ENCODE assay signal across 9 mouse cellular contexts in the genomic region with DNA sequence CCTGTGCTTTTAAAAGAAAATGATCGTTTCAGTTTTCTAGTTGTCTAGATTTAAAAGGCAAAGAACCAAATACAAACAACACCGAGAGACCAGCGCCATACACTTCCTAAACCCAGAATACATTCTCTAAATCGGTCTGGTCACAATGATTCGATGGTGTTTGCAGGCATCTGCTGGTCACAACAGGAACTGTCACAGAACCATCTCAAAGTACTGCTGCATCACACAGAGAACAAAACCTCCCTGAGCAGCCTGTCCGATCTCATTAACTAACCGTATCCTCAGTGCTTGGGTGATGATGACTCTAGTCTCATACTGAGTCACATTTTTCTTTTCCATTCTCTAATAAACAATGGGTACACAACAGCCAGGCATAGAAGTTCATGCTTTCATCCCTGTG. TPM values are rescaled to one million over a fixed set of nuclear protein-coding genes. Genes with fewer than 3 reads are reported as not detected.
DNase-seq lines count a peak whose midpoint lies in the region; ATAC-seq and TF ChIP-seq lines count a peak whose summit lies in the region.
"Had no signal": no experiment of that assay in that cellular context is flagged by ENCODE, and none has a peak within 500 bp of the region (broad histone marks: within the 10 kb centered on the region; RNA-seq: fewer than 3 reads in every experiment).

No protein-coding gene starts in this region.

- peak; percentile 43 for TF ChIP-seq CTCF in gastrocnemius, adult 2 months (IDR thresholded peaks at IDR 0.05)

- DNase-seq in gastrocnemius, adult 2 months: no peak
- DNase-seq in gastrocnemius, postnatal 10 days: no peak
- DNase-seq in ES-CJ7 (ENCODE audit: low read depth, low spot score): peak; percentile 14
- DNase-seq in embryo, embryonic 11.5 days (ENCODE audit: low read depth, low spot score): peak; percentile 13
- peak; percentile 34 for DNase-seq in kidney, postnatal 10 days
- DNase-seq in right cerebral cortex, postnatal 36 days (ENCODE audit: low spot score in 2 of 2): peak; percentile 54 to 57
- no peak for DNase-seq in adipocyte (ENCODE audit: low spot score)

- H3K4me3 ChIP-seq in gastrocnemius, adult 2 months: no peak overlapping the region
- H3K4me3 ChIP-seq: myocyte had no signal

- ATAC-seq in megakaryocyte, adult 5-6 weeks (ENCODE audit: poor library complexity, severe bottlenecking): peak; percentile 54

- no peak overlapping the region for H3K27ac ChIP-seq in gastrocnemius, adult 2 months

- intact Hi-C loops in gastrocnemius, adult 2 months (cut with DNase I): no loop called here

RNA-seq across cellular contexts. Expression of a gene that starts 59.1 kb away (rescaled TPM):
- total RNA-seq in gastrocnemius, adult 2 months (2021): 1 to 10 TPM; 1.0 to 1.9 TPM
- total RNA-seq in gastrocnemius, postnatal 10 days (2021): 1 to 10 TPM; 2.1 to 3.6 TPM
- total RNA-seq in megakaryocyte, adult 5-6 weeks (2015): 6.8 and 11.0 TPM in 2 replicates
- total RNA-seq in megakaryocyte, adult 5-6 weeks (2017): 7.7 and 10.0 TPM in 2 replicates

Comparison
In these comparisons a context has a peak if more than half of its experiments do, and no peak if none do; other contexts are left out.
1. DNase-seq: peak in ES-CJ7 (single experiment), embryo, embryonic 11.5 days (single experiment), kidney, postnatal 10 days (single experiment) and right cerebral cortex, postnatal 36 days (2 of 2); none in gastrocnemius, adult 2 months (single experiment), gastrocnemius, postnatal 10 days (single experiment) and adipocyte (single experiment).